Mouse (Mus musculus): ENCODE data around the gene Chmp1a. TPM values are rescaled to one million over a fixed set of nuclear protein-coding genes. Genes with fewer than 3 reads are reported as not detected.

The Chmp1a gene
- polyA plus RNA-seq, 1 experiment from 2014 or later: 95.4 TPM

DNA sequence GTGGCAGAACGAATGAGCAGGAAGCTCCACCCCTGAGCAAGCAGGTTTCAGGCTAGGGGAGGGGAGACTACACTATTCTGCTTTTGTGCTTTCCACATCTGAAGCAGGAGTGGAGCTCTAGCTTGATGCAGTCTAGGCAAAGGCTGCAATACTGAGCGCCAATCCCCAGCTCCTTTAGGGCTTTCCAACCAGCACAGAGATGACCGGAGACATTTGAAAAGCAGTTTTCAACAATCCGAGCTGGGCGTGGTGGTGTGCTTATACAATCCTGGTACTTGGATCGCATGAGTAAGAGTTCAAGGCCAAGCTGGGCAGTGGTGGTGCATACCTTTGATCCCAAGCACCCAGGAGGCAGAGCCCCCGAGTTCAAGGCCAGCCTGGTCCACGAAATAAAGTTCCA is 20.7 kb downstream of the Chmp1a start:
- Histone ChIP-seq H3K27ac (ENCODE audit: low read depth, low read length) (no peak overlapping the region), H3K4me3 (ENCODE audit: low read depth, low read length) (no peak overlapping the region), H3K4me1 (replicated peaks; ENCODE audit: control insufficient read depth, insufficient read depth, low read length) (peaks cover 11% of the 10 kb centered on the region), H3K9ac (ENCODE audit: low read depth, low read length) (no peak overlapping the region), H3K4me2 (no peak overlapping the region), H3K27me3 (replicated peaks; ENCODE audit: control insufficient read depth, insufficient read depth, low read length) (no peaks in the 10 kb centered on the region), H3K9me3 (ENCODE audit: control insufficient read depth, low read length) (no peaks in the 10 kb centered on the region), H3K36me3 (ENCODE audit: control insufficient read depth, insufficient read depth, low read length) (no peaks in the 10 kb centered on the region)
- DNase-seq (ENCODE audit: low spot score) (no peak), ATAC-seq (replicated peaks; ENCODE audit: low FRiP score) (no peak)
- WGBS: 57% methylated on average over 8 of the region's 8 CpGs

- Histone ChIP-seq H3K9me3 (ENCODE audit: control insufficient read depth, low read length) (no peaks in the 10 kb centered on the region), H3K4me3 (ENCODE audit: low read depth, low read length) (no peak overlapping the region), H3K27ac (ENCODE audit: low read depth, low read length) (no peak overlapping the region), H3K4me2 (peak overlapping the region; percentile 39), H3K4me1 (replicated peaks; ENCODE audit: control insufficient read depth, insufficient read depth, low read length) (peaks cover 13% of the 10 kb centered on the region), H3K9ac (ENCODE audit: low read depth, low read length) (no peak overlapping the region), H3K27me3 (replicated peaks; ENCODE audit: control insufficient read depth, insufficient read depth, low read length) (no peaks in the 10 kb centered on the region), H3K36me3 (ENCODE audit: control insufficient read depth, insufficient read depth, low read length) (no peaks in the 10 kb centered on the region)
- ATAC-seq (replicated peaks; ENCODE audit: low FRiP score) (peak; percentile 68), DNase-seq (ENCODE audit: low spot score) (peak; percentile 72)
- 3% methylated on average over 9 of the region's 9 CpGs for WGBS
These were observed 21.9 kb downstream of the Chmp1a start for GRCm38 (mm10) chr8:123190678-123191077.

DNA sequence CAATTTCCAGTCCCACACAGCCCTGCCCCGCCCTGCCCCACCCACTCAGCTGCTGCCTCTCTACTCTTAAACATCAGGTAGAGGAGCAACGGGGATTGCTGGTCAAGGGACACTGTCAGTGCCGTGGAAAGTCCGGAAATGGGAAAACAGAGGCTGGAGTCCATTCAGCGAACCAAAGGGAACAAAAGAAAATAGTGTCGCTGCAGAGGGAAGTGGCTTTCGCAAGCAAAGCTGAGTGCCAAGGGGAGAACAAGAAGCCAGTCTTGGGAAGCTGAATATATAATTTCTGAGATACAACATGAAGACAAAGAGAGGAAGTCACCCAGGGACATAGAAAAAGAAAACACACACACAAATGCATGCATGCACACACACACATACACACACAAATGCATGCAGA is 23.7 kb downstream of the Chmp1a start:
- ATAC-seq (replicated peaks; ENCODE audit: low FRiP score): no peak
- Histone ChIP-seq H3K9me3 (ENCODE audit: control insufficient read depth, low read length) (no peaks in the 10 kb centered on the region), H3K27ac (ENCODE audit: low read depth, low read length) (no peak overlapping the region), H3K36me3 (ENCODE audit: control insufficient read depth, insufficient read depth, low read length) (no peaks in the 10 kb centered on the region), H3K9ac (ENCODE audit: low read depth, low read length) (no peak overlapping the region), H3K4me2 (no peak overlapping the region), H3K4me1 (replicated peaks; ENCODE audit: control insufficient read depth, insufficient read depth, low read length) (peaks cover 13% of the 10 kb centered on the region), H3K4me3 (ENCODE audit: low read depth, low read length) (no peak overlapping the region), H3K27me3 (replicated peaks; ENCODE audit: control insufficient read depth, insufficient read depth, low read length) (0 out of 2 replicates have a peak, but pooled peaks cover 4% of the 10 kb centered on the region)
- DNase-seq (ENCODE audit: low spot score): no peak
- WGBS: 65% methylated on average over 7 of the region's 7 CpGs

- Histone ChIP-seq H3K27ac (ENCODE audit: low read depth, low read length) (no peak overlapping the region), H3K9ac (ENCODE audit: low read depth, low read length) (no peak overlapping the region), H3K36me3 (ENCODE audit: control insufficient read depth, insufficient read depth, low read length) (no peaks in the 10 kb centered on the region), H3K9me3 (ENCODE audit: control insufficient read depth, low read length) (no peaks in the 10 kb centered on the region), H3K4me3 (ENCODE audit: low read depth, low read length) (no peak overlapping the region), H3K4me1 (replicated peaks; ENCODE audit: control insufficient read depth, insufficient read depth, low read length) (peaks cover 13% of the 10 kb centered on the region), H3K27me3 (replicated peaks; ENCODE audit: control insufficient read depth, insufficient read depth, low read length) (0 out of 2 replicates have a peak, but pooled peaks cover 6% of the 10 kb centered on the region), H3K4me2 (no peak overlapping the region)
- DNase-seq (ENCODE audit: low spot score): no peak
- WGBS: 78% methylated on average over 2 of the region's 2 CpGs
- no peak for ATAC-seq (replicated peaks; ENCODE audit: low FRiP score)
These were observed 24.6 kb downstream of the Chmp1a start for GRCm38 (mm10) chr8:123188006-123188405.

- no peaks in the 10 kb centered on the region for H3K9me3 ChIP-seq (ENCODE audit: control insufficient read depth, low read length)
- H3K4me1 ChIP-seq (replicated peaks; ENCODE audit: control insufficient read depth, insufficient read depth, low read length): peaks cover 10% of the 10 kb centered on the region; the same call in 1 of the 2 replicates
- no peak within 1 kb of the TSS for H3K9ac ChIP-seq (ENCODE audit: low read depth, low read length)
- H3K27ac ChIP-seq (ENCODE audit: low read depth, low read length): no peak within 1 kb of the TSS
- ATAC-seq (replicated peaks; ENCODE audit: low FRiP score) (no peak), DNase-seq (ENCODE audit: low spot score) (no peak)
- H3K4me3 ChIP-seq (ENCODE audit: low read depth, low read length): no peak within 1 kb of the TSS
- no peaks in the 10 kb centered on the region for H3K36me3 ChIP-seq (ENCODE audit: control insufficient read depth, insufficient read depth, low read length)
- H3K27me3 ChIP-seq (replicated peaks; ENCODE audit: control insufficient read depth, insufficient read depth, low read length): 0 out of 2 replicates have a peak, but pooled peaks cover 6% of the 10 kb centered on the region
- 38% methylated on average over 19 of the region's 19 CpGs for WGBS
- no peak within 1 kb of the TSS for H3K4me2 ChIP-seq
These were observed 26.8 kb downstream of the Chmp1a start, which contains the start of gene Dpep1 for GRCm38 (mm10) chr8:123185566-123186409. Gene Dpep1 (plus strand): TSS chr8:123186242.

DNA sequence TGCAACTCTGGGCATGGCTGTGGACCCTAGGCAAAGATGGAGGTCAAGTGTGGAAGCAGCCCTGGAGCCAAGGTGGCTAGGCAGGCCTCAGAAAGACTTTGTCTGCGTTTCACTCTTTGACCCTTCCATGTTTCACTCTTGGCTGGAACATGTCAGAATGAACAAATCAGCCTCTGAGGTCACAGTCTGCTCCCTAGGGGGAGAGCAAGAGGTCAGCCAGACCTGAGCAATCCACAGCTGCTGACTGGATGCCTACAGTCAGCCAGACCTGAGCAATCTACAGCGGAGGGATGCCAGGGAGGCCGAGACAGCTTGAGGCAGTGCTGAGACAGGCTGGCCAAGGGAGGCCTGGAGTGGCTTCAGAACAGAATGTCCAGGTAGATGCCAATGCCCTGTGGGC is 31.2 kb downstream of the Chmp1a start:
- H3K27ac ChIP-seq (ENCODE audit: low read depth, low read length): no peak overlapping the region
- no peak for DNase-seq (ENCODE audit: low spot score)

GRCm38 (mm10) chr8:123157888-123158465 is 54.6 kb downstream of the Chmp1a start, which contains the start of gene Sult5a1:
Gene Sult5a1 (minus strand): TSS chr8:123158315.
- WGBS: 29% methylated on average over 13 of the region's 13 CpGs
- ATAC-seq (replicated peaks; ENCODE audit: low FRiP score) (no peak), DNase-seq (ENCODE audit: low spot score) (no peak)
- Histone ChIP-seq H3K9ac (ENCODE audit: low read depth, low read length) (no peak within 1 kb of the TSS), H3K27ac (ENCODE audit: low read depth, low read length) (no peak within 1 kb of the TSS), H3K9me3 (ENCODE audit: control insufficient read depth, low read length) (no peaks in the 10 kb centered on the region), H3K4me1 (replicated peaks; ENCODE audit: control insufficient read depth, insufficient read depth, low read length) (peaks cover 31% of the 10 kb centered on the region), H3K4me3 (ENCODE audit: low read depth, low read length) (peak within 1 kb of the TSS; percentile 11; the same call in 1 of the 2 replicates), H3K27me3 (replicated peaks; ENCODE audit: control insufficient read depth, insufficient read depth, low read length) (no peaks in the 10 kb centered on the region), H3K4me2 (peak within 1 kb of the TSS; percentile 45), H3K36me3 (ENCODE audit: control insufficient read depth, insufficient read depth, low read length) (no peaks in the 10 kb centered on the region)

More for the DNA sequence above, 31.2 kb downstream of the Chmp1a start:
- no peak for ATAC-seq (replicated peaks; ENCODE audit: low FRiP score)
- H3K4me2 ChIP-seq: no peak overlapping the region
- H3K4me3 ChIP-seq (ENCODE audit: low read depth, low read length): no peak overlapping the region
- WGBS: 65% methylated on average over 3 of the region's 3 CpGs
- 0 out of 2 replicates have a peak, but pooled peaks cover 6% of the 10 kb centered on the region for H3K27me3 ChIP-seq (replicated peaks; ENCODE audit: control insufficient read depth, insufficient read depth, low read length)
- H3K4me1 ChIP-seq (replicated peaks; ENCODE audit: control insufficient read depth, insufficient read depth, low read length): peaks cover 2% of the 10 kb centered on the region; the same call in 1 of the 2 replicates
- peaks cover 4% of the 10 kb centered on the region for H3K9me3 ChIP-seq (ENCODE audit: control insufficient read depth, low read length)
- H3K9ac ChIP-seq (ENCODE audit: low read depth, low read length): no peak overlapping the region
- no peaks in the 10 kb centered on the region for H3K36me3 ChIP-seq (ENCODE audit: control insufficient read depth, insufficient read depth, low read length)

DNA sequence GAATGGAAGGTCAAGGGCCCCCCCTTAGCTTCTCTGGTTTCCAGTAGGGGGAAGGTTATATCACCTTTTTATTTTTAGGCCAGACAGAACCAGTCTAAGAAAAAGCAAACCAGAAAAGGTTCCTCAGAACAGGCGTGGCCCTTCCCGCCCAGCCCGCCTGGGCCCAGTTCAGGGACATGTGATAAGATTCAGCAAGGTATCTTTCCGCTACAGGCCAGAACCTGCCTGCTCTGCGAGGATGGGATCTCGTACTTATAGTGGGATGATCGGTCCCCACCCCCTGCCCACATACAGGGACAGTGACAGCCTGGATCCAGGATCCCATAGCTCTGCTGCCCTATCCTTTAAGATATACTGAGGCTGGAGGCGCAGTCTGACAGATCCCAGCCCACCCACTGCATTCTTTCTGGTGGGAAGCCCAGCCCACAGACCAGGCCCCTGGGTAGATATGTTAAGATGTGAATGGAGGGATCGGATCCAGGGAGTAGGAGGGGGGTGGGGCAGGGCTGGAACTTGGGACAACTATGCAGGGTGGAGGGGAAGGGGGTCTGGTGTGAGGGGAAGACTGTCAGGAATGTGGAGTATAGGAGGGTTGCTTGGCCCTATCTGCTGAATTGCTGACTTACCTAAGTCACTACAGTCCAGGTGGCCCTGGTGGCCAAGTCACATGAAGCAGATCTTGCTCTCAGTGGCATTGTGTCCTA is 56.3 kb downstream of the Chmp1a start:
- H3K27ac ChIP-seq (ENCODE audit: low read depth, low read length): no peak overlapping the region
- WGBS: 47% methylated on average over 9 of the region's 9 CpGs
- no peaks in the 10 kb centered on the region for H3K9me3 ChIP-seq (ENCODE audit: control insufficient read depth, low read length)
- peak overlapping the region; percentile 24 for H3K4me2 ChIP-seq
- ATAC-seq (replicated peaks; ENCODE audit: low FRiP score) (peak; percentile 92), DNase-seq (ENCODE audit: low spot score) (no peak)
- no peak overlapping the region for H3K4me3 ChIP-seq (ENCODE audit: low read depth, low read length)
- no peaks in the 10 kb centered on the region for H3K36me3 ChIP-seq (ENCODE audit: control insufficient read depth, insufficient read depth, low read length)
- H3K9ac ChIP-seq (ENCODE audit: low read depth, low read length): 0 out of 2 replicates have a peak overlapping the region, but pooled peaks have one; percentile 3
- no peaks in the 10 kb centered on the region for H3K27me3 ChIP-seq (replicated peaks; ENCODE audit: control insufficient read depth, insufficient read depth, low read length)
- peaks cover 31% of the 10 kb centered on the region for H3K4me1 ChIP-seq (replicated peaks; ENCODE audit: control insufficient read depth, insufficient read depth, low read length)

Data from liver, embryonic 11.5 days (tissue).